Mouse (Mus musculus): Measurements from ENCODE around the gene Fam228a.
"Not testable (repeated sequence)": the region's sequence is repeated elsewhere in the genome, so short reads cannot be mapped to it uniquely, and the experiment has no call there.

The Fam228a gene

GRCm38 (mm10) chr12:4717417-4717816 is 20.8 kb downstream of the Fam228a start:
- DNase-seq (ENCODE audit: low spot score), result peak; percentile 43

GRCm38 (mm10) chr12:4715606-4716005 is 22.6 kb downstream of the Fam228a start:
- no peak for DNase-seq (ENCODE audit: low spot score)

DNA sequence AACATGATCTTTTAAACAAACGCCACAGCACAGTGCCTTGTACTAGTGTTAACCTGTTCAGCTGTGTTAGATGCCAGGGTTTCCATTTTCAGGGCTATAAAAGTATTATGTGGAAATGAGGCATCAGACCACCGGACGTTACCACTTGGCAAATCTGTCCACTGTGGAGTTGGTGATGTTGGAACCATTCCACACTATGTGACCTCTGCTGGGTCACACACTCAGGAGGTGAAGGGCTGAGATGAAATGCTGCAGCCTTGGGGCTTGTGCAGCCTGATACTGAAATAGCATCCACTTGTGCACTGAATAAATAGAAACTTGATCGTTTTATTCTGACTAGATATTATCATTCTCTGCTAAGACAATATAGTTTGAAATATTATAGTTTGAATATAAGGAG is 24.9 kb downstream of the Fam228a start:
- no peak for DNase-seq (ENCODE audit: low spot score)

DNA sequence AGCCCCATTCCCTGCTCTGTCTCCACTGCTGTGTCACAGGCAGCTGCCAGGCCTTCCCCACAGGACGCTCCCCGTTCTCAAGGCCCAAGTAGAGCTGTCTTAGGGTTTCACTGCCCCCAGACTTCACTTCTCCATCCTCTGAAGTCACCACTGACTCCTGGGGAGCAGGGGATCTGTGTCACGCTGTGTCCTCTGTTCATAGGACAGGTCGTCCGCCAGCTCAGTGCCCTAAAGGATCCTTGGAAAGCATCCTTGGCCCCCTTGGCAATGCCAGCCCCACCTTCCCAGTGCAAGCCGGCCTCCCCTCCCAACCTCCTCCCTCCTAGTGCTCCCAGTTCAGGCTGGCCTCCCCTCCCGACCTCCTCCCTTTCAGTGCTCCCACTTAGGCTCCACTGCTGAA is 28.3 kb downstream of the Fam228a start:
- DNase-seq (ENCODE audit: low spot score), result no peak

GRCm38 (mm10) chr12:4708881-4709604 is 29.2 kb downstream of the Fam228a start:
- peak; percentile 54 for DNase-seq (ENCODE audit: low spot score)

GRCm38 (mm10) chr12:4708296-4708695 is 29.9 kb downstream of the Fam228a start:
- DNase-seq (ENCODE audit: low spot score), result no peak

- no peak for DNase-seq (ENCODE audit: low spot score)
Observed at GRCm38 (mm10) chr12:4707488-4708017, 30.7 kb downstream of the Fam228a start.

DNA sequence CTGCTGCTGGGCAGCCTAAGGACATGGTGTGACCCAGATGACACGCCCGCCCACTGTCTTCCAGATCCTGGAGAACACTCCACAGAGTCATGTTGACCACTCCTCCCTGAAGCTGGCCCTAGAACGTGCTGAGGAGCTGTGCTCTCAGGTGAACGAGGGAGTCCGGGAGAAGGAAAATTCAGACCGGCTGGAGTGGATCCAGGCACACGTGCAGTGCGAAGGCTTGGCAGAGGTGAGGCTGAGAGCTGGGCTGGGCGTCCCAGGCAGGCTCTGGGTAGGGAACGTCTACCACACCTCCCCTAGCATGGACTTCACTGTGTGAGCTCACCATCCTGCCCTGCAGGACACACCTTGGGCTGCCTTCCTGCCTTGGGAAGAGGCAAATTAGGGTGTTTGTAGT is 31.3 kb downstream of the Fam228a start:
- no peak for DNase-seq (ENCODE audit: low spot score)

DNA sequence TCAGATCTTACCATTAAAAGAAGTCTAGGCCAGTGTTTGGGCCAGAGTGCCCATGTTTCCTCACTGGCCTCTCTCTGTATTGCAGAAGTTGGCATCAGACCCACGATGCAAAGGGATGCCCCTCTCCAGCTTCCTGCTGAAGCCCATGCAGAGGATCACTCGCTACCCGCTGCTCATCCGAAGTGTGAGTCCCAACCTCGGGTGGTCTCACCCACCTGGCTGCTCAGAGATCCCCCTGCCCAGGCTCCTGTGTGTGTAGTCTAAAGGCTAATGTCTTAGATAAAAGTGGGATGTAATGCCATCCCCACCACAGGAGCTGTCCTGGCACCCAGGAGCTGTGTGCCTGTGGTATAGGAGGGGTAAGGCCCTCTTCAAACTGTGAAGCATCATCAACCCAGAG is 32.1 kb downstream of the Fam228a start:
- no peak for DNase-seq (ENCODE audit: low spot score)

DNA sequence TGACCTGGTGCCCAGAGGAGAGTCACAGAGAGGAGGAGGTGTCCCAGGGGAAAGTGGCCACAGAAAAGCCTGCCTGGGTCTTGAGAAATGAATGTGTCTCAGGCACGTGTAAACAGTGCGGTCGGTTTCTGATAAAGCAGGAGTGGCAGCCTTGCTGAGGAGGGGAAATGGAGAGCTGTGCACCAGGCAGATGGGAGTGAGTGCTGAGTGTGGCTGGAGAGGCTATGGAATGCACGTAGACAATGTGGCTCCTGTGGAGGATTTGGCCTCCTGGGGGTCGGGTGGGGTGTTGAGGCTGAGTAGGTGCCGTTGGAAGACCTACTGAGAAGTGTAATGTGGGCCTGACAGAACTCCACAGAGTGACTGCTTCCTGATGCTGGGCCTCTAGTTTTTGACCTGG is 32.6 kb downstream of the Fam228a start:
- DNase-seq (ENCODE audit: low spot score), result not testable (repeated sequence)

GRCm38 (mm10) chr12:4694534-4694933 is 43.7 kb downstream of the Fam228a start:
- DNase-seq (ENCODE audit: low spot score), result no peak

DNA sequence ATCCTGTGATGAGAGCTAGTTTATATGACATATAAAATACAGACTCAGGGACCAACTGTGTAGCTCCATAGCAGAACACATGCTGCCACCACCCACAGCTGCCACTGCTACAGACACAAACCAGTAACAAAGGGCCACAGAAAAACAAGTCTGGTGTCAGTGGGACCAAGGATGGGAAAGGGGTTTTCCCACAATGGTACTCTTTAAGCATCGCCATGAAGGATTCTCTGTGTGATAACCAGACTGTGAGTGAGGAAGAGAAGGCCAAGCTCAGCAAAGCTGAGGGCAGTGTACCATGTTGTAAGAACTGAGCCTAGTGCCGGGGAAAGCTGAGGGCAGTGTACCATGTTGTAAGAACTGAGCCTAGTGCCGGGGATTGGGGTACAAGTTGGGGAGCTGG is 47.0 kb downstream of the Fam228a start:
- no peak for DNase-seq (ENCODE audit: low spot score)

- DNase-seq (ENCODE audit: low spot score), result no peak
Observed at GRCm38 (mm10) chr12:4689341-4689740, 48.9 kb downstream of the Fam228a start.

DNA sequence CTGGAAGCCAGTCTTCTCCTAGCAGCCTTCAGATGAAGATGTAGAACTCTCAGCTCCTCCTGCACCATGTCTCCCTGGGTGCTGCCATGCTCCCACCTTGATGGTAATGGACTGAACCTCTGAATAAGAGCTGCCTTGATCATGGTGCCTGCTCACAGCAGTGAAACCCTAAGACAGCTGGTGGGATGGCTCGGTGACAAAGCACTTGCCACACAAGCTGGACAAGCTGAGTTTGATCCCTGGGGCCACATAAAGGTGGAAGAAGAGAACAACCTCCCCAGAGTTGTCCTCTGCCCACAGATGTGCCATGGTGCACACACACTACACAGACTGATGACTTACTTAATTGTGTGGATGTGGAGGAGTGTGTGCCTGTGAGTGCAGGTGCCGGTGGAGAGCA is 49.8 kb downstream of the Fam228a start:
- DNase-seq (ENCODE audit: low spot score), result no peak

DNA sequence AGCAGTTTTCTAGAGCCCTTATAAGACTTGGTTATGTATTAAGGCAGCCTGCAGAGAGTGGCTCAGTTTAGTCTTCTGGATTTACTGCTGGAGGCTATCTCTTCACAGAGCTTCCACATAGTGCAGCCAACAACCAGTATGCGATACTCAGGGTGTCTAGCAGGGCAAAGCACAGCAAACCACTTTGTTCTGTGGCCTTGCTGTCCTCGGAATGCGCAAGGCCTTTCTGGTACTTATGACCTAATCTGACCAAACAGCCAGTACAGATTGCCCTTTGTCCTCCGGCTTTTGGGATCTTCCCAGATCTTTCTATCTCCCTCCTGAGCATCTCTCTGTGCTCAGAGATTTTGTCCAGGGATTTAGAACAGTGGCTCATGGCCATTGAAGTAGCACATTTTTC is 52.8 kb downstream of the Fam228a start:
- DNase-seq (ENCODE audit: low spot score), result no peak

DNA sequence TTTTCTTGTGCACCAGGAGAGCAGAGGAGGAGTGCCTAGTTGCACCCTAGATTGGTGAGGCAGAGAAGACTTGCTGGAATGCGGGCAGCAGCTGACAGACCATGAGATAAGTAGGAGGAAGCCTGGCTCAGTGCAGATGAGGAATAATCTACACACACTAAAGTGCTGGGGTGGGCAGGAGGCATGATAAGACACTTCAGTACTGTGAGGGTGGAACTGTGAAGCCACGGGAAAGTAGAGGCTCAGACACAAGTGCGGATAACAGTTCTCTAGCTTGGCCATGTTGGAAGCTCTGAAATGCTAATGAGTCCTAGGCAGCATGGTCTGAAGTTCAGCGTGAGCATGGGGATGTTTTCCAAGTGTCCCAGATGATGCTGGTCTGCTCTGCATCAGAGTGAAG is 58.3 kb downstream of the Fam228a start:
- no peak for DNase-seq (ENCODE audit: low spot score)

GRCm38 (mm10) chr12:4676336-4676735 is 61.9 kb downstream of the Fam228a start:
- no peak for DNase-seq (ENCODE audit: low spot score)

DNA sequence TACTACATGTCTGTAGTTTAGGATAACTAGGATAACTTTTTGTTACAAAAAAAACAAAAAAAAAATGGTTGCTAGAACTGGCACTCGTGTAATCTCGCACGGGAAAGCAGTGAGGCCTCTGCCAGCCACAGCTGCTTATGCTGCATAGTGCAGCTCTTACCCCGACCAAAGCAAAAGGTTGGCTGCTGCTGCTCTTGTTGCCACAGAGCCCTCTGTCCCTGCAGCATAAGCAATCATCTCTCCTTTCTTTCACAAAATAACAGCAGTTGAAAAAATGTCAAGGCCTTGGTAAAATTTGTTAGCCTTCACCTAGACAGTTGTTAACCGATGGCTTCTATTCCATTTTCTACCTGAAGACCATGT is 72.6 kb downstream of the Fam228a start:
- DNase-seq (ENCODE audit: low spot score), result no peak

DNA sequence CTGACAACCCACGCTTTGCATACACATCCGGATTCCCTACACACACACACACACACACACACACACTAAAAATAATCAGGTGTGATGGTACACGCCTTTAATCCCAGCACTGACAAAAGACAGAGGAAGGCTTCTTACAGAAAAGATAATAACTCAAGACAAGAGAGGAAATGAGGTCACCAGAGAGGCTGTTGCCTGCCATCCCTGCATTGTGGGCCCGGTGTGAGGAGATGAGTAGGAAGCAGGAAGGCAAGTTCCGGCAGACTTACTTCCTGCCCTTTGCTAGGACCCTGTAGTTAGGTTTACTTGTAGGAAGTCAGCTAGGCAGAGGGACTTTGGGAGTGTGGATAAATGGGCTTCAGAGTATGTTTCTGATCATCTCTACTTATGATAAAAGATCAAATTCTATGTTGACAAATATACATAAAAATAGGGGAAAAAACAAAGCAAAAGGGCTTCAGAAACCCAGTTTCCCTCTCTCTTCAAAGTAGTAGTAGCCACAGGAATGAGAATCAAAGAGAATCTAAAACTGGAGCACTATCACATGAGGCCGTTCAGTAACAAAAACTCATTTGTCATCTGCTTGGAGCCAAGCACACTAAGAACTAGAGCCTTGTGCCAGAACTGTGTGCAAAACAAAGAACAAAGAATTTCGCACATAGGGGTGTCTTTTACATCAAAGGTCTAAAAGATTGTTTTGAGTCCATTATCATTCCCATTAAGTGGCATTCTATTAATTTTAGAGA is 73.1 kb downstream of the Fam228a start:
- no peak for DNase-seq (ENCODE audit: low spot score)

Data from retina, embryonic 14.5 days (tissue).